Mouse (Mus musculus) c-Kit-positive CD71-positive TER-119-negative erythroid progenitor cells, embryonic 14.5 days (primary cell): ENCODE results near the gene Ctnnd2.

Experiments used
- DNase-seq: peaks from one replicate; pipeline ENCODE4 v3.0.0-alpha.2; 2013; ENCODE audit warnings: low read depth

Gene Ctnnd2

DNA sequence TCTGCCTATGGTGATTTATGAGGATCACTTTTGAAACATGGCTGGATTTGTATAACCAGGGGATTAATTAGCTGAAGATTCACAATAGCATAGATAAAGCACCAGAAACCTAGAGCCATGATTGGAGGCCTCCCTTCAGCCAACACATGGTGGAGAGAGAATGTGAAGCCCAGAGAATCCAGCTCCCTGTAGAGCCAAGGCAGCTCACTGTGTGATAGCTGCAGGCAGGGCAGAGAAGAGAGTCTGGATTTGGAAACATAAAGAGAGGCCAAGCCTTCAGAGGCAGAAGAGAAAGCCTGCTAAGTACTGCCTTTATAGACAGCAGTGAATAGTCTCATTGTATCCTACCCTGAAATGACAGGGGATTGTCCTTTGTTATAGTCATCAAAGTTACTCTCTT, 340.7 kb downstream of the Ctnnd2 start:
- no peak for DNase-seq

DNA sequence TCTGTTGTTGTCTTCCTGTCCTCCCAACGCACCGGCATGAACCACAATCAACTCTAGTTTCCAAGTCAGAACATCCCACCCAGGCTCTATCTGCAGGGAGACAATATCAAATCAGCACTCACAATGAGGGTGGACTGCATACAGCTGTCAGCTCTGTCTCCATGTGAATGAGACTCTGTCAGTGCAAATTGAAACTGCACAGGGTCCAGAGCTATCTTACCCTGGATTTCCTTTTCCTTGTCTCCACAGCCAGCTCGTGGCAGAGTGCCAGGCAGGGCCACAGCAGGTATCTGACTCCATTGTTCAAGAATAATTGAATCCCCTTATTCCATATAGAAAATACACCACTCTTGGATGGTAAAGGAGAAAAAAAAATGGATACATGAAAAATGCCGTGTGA, 343.0 kb downstream of the Ctnnd2 start:
- no peak for DNase-seq

DNA sequence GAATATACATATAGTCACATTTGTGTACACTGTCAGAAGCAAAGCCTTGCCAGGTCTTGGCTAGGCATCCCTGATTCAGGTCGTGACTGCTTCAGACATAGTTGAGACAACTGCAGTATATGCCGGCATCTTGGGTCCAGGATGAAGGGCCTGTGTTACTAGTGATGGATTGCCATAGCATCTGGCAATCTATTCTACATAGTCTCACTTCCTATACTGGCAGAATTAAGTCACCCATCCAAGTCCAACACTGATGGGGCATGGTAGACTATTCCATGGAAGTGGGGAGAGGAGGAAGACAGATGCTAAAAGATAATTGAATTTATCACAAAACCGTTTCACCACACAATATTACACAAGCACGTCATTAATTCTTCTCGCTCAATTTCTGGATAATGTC, 369.1 kb downstream of the Ctnnd2 start:
- DNase-seq: no peak

DNA sequence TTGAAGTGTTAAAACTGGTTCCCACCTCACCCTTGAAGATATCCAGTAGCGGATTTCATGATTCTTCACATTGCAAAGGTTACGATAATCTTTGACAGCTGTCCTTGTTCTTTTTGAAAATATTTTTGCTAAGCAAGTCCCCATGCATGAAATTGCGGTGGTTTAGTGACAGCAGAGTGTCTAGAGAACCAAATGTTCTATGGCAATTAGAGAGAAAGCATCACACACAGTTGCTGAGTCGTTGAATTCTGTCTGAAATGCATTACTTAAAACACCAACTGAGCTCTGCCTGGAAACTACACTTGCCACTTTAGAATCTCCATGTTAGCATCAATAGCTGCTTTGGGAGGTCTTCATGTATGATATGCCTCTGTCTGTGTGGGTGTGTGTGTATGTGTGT, 375.9 kb downstream of the Ctnnd2 start:
- no peak for DNase-seq

- DNase-seq: no peak
These were observed 378.6 kb downstream of the Ctnnd2 start for GRCm38 (mm10) chr15:30550956-30551355.

DNA sequence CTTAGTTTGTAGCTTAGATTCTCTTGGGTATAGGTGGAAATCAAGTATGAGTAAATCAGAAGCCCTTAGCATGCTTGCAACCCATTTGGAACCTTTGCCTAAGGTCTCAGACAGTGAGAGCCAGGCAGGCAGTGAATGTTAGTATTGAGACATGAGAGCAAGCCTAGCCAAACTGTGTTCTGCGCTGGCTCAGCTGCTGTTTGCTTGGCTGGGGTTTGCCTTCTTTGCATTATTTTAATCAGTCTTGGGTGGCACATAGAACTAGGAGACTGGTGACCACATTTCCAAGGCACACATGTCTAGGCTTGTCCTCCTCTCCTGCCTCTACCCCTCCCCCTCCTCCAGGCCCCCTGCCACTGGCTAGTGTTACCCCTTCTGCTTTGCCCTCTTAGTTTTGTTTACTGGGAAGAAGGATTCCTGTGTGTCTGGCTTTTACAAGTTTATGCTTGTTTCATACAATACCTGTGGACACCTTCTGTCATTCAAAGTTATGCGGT, 381.6 kb downstream of the Ctnnd2 start:
- DNase-seq: no peak

GRCm38 (mm10) chr15:30555787-30556186, 383.4 kb downstream of the Ctnnd2 start:
- DNase-seq: no peak

DNA sequence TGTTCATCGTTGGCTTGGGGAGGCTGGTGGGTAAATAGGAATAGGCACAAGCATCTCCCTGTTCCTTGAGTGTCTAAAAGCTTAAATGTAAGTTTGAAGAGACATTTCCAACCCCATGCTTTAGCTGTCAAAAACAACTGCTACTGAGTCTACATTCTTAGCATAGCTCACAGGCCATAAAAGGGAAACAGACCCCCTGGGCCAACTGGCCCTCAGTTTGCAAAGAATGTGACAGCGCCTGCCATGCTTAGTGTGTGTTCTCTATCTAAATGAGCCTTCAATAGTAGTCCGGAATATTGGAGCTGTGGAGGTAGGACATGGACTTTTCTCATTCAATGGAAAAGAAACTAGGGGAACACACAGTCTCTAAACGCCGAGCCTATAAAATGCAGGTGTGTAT, 390.0 kb downstream of the Ctnnd2 start:
- DNase-seq: no peak

- DNase-seq: no peak
These were observed 392.2 kb downstream of the Ctnnd2 start for GRCm38 (mm10) chr15:30564594-30564993.

GRCm38 (mm10) chr15:30570254-30570800, 397.9 kb downstream of the Ctnnd2 start:
- no peak for DNase-seq

DNA sequence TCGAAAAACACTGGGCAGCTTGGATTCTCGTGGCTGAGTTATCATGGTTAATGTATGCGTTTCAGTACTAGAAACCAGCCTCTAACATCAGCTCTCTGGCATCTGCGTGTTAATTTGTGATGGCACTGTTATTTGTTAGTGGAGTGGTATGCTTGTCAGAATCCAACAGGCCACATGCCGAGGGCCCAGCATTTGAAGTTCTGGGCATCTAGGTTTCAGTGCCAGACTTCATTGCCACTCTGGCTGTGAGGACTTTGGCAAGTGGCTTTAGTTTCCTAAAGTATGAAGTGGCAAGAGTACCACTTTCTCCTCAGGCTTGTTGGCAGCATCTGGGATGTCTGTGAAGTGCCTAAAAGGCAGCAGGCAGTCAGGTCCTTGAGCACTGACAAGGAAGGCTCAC, 415.1 kb downstream of the Ctnnd2 start:
- DNase-seq: no peak

DNA sequence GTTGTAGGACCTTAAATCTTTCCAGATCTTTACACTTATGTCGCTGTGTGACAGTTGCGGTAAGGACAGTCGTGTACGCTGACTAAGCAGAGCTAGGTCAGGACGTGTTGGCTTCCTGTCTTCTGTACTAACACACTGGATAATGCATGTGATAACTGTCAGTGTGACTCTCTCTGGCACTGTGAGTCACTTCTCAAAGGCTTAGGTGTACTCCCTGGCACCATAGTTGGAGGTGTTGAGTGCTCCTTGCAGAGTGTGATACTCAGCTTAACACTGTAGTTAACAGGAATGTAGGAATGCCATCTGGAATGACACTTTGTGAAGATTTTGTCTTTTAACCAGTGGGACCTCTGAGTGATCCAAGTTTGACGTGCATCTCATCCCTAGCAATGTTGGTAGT, 418.5 kb downstream of the Ctnnd2 start:
- no peak for DNase-seq

- no peak for DNase-seq
These were observed 423.1 kb downstream of the Ctnnd2 start for GRCm38 (mm10) chr15:30595507-30595906.

DNA sequence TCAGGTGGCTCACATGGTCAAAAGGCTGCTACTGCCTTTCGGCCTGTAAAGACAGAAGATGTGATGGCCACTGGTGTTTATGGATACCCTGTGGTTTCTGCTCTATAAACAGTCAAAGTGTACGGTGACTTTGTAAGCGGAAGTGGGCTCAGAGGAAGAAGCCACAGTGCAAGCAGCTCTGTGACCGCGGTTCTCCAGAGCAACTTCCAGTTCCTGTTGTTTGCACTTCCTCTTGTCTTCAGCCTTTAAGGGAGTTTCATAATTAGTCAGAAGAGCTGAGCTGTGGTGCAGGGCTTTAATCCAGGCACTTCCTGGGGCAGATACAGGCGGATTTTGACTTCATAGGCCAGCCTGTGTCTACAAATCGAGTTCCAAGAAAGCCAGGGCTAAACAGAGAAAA, 438.2 kb downstream of the Ctnnd2 start:
- DNase-seq: no peak

DNA sequence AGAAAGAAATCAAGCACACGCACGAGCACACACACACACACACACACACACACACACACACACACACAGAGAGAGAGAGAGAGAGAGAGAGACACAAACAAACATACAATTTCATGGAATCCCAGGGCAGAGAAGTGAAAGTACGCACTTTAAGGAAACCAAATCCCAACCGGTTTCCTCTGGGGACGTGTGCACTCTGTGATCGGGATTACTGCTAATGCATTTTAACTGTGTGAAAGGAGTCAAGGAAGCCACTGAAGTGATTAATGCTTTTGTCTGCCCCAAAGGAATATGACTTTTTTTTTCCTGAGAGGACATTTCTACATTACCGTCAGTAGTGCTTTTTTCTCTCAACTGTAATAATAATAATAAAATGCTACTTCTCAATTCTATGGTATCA, 443.1 kb downstream of the Ctnnd2 start:
- no peak for DNase-seq

DNA sequence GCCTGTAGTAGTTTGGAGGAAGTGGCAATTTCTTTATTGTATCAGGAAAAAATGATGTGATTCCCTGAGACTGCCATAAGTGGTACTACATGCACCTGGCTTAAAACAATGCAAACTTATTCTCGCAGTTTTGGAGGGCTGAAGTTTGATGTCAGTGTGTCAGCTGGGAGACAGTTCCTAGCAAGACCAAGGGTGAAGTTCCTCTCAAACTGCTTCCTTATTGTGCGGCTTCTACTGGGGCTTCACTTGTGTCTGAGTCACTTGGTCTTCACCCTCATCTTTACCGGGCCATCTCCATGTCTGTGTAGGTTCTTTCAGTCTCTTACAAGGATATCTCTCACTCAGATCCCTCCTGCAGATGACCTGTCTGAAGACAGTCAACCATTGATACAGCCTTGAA, 444.5 kb downstream of the Ctnnd2 start:
- DNase-seq: no peak

DNA sequence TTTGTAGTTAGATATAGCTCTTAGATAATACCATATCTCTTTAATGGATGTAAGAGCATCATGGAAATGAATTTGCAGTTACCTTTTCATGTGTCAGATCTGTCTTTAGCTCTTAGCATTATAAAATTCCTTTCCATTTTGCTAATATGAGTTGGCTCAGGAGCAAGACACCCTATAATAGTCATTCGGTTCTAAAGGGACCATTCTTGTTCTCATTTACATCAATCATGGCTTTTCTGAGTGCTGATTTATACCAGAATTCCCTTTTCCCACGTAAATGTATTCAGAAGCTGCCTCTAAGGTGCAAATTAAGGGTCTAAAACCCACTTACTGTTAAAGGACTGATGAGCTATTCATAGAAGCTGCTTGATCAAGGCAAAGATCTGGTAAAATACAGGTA, 445.5 kb downstream of the Ctnnd2 start:
- no peak for DNase-seq

- no peak for DNase-seq
These were observed 456.1 kb downstream of the Ctnnd2 start for GRCm38 (mm10) chr15:30628524-30628923.

GRCm38 (mm10) chr15:30632113-30632735, 459.8 kb downstream of the Ctnnd2 start:
- no peak for DNase-seq

DNA sequence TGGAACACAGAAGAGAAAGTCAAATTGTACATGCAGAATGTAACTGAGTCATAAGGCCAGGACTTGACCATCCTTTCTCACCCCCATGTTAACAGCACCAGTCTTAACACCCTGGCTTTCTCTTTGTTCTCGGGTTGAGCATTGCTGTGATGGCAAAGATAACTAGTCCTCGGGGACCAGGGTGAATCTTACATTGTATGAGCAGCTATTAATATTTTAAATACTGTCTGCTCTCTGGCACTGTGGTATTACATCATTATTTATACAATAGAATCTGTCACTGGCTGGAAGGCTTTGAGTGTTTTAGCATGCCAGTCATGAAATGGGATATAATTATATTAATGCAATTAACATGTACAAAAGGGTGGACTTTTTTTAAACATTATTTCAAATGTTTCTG, 461.5 kb downstream of the Ctnnd2 start:
- no peak for DNase-seq

- no peak for DNase-seq
These were observed 462.1 kb downstream of the Ctnnd2 start for GRCm38 (mm10) chr15:30634522-30634921.

GRCm38 (mm10) chr15:30640651-30641050, 468.3 kb downstream of the Ctnnd2 start:
- DNase-seq: no peak

DNA sequence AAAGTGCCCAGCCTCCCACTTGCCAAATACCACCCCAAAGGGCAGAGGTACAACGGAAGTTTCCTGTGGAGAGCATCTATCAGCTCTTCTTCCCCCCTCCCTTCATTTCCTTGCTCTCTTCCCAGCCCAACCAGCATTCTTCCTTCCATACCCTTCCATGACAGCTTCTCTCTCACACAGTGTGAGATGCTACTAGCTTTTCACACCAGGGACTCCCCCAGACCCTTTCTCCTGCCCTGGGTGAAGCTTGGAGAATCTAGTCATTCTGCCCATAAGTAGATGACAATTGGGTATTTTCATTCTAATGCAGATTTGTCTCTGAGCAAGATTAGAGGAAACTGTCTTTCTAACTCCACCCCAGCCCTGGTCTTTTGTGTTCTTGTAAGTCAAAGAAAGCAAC, 473.3 kb downstream of the Ctnnd2 start:
- DNase-seq: no peak
